Mouse (Mus musculus) liver, adult (tissue): ENCODE measurements around the gene Bag6.

Experiments
- GATA4 ChIP-seq: IDR thresholded peaks from 2 replicates; pipeline ENCODE4 v1.6.1; 2014; ENCODE audit warnings: mild to moderate bottlenecking, low read length; ENCODE audit not compliant: insufficient replicate concordance

Bag6 gene

DNA sequence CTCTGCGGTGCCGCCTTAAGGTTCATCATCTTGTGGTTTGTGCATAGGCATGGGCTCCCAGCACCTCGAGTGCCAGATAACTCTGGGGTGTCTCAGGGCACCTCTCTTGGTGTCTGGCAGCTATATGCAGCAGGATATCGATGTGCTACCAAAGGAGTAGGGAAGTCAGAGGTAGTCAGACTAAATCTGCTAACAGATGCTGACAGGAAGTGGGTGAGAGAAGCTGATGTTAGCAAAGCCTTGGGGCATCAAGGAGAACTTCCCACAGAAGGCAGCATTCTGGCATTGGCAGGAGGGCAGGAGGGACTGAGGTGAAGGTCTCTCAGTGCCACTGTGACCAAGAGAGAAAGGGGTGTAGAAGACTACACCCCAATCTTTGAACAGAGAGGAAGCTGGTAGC, 55.1 kb downstream of the Bag6 start:
- no peak for TF ChIP-seq GATA4

- no peak for TF ChIP-seq GATA4
Observed at GRCm38 (mm10) chr17:35191723-35192122, 56.7 kb downstream of the Bag6 start.

DNA sequence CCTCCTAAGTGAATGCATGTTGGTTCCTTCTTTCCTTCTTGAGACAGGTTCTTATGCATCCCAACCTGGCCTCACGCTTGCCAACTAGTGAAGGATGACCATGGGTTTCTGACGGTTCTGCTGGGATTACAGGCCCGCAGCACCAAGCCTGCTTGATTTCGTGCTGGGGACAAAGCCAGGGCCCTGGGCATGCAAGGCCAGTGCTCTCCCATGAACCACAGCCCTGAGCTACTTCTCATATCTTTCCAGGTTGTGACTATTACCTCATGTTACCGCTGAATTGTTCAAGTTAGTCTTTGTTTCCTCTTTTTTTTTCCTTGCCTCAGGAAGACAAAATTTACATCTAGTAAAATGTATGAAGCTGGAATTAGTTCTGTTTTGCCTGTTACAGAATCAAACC, 57.9 kb downstream of the Bag6 start:
- TF ChIP-seq GATA4: no peak

DNA sequence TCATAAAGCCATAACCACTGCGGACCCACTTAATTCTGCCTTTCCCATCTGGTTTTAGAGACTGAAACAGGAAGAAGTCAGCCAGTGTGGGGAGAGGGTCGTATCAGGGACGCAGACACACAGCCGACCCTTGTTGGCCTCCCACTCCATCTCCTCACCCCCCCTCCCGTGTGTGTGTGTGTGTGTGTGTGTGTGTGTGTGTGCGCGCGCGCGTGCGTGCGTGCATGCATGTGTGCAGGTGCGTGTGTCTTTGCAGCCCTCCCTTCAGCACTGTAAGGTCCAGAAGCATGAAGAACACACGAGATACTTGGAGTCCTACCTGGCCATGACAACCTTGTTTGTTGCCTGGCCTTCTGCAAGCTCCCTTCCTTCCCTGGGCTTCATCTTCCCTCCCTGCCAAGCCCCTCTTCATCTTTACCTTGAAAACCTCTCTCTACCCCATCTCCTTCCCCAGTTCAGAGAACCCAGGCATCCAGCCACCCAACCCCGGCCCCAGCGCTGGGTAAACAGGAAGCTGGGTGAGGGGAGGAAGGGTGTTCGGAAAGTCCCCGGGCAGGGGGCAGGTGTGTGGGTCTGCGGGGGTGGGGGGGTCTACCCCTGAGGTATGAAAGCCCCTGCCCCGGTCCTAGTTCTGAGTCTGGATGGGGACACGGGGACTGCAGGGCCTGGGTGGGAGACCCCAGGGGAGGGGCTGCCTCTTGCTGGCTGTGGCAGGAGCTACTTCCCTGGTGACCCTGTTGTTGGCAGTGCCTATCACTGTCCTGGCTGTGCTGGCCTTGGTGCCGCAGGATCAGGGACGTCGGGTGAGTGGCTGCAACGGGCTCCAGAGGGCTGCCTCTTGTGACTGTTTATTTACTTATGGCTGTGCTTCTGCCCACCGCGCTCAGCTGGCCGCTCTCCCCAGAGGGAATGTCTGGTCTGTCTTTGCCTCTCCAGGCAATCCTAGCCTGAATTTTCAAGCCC, 59.2 kb downstream of the Bag6 start, which contains the start of gene Ltb:
TSS of gene Ltb (plus strand) at position 559 of the 963 bp plus-strand sequence.
- no peak for TF ChIP-seq GATA4

DNA sequence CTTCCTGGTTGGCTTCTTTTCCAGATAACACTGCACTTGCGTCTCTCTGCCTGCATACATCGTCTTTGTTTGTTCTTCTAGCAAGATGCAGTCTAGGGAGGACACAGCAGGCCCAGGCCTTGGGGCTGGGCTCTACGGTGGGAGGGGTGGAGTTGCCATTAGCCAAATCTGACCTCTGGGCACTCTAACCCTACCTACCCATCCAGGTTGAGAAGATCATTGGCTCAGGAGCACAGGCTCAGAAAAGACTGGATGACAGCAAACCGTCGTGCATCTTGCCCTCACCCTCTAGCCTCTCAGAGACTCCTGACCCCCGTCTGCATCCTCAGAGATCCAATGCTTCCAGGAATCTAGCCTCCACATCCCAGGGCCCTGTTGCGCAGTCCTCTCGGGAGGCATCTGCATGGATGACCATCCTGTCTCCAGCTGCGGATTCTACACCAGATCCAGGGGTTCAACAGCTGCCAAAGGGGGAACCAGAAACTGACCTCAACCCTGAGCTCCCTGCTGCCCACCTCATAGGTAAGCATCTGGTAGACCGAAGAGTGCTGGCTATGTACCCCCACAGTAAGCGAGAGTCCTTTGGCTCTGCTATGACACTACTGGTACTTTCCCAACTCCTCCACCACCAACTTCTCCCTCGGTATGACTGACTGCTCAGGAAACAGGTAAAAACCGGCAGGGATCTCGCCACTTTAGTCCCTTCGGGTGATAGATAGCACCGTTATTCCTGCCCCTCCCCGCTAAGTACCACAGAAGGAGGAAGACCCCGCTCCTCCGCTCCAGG, 60.1 kb downstream of the Bag6 start:
- TF ChIP-seq GATA4: no peak

GRCm38 (mm10) chr17:35195631-35196320, 60.8 kb downstream of the Bag6 start:
- no peak; the same call in 1 of the 2 replicates for TF ChIP-seq GATA4

DNA sequence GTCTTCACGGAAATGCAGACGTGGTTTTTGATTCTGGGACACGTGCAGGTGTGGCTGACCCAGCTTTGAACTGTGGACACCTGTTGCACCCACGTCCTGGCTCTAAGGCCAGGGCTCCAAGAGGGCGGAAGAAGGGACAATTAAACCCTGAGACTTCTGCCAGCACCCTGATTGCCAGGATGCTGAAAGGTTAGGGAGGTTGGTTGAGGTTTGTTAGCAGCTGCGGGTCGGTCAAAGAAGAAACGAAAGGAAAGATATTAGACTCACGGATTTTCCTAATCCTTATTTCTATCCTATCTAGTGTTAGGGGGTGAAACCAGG, 61.3 kb downstream of the Bag6 start:
- no peak for TF ChIP-seq GATA4
